Mouse (Mus musculus) c-Kit-positive CD71-negative TER-119-negative erythroid progenitor cells, embryonic 14.5 days (primary cell): ENCODE measurements around the gene Slc6a11.

Source experiments
- DNase-seq: peaks from one replicate; pipeline ENCODE4 v3.0.0-alpha.2; 2013; ENCODE audit warnings: low read depth

Gene Slc6a11

GRCm38 (mm10) chr6:114131122-114131872 is at the start of gene Slc6a11:
Slc6a11 (plus strand) TSS chr6:114131241.
- DNase-seq, result no peak

- peak; percentile 46 for DNase-seq
Observed at GRCm38 (mm10) chr6:114087106-114087505, 43.9 kb upstream of the Slc6a11 start.

DNA sequence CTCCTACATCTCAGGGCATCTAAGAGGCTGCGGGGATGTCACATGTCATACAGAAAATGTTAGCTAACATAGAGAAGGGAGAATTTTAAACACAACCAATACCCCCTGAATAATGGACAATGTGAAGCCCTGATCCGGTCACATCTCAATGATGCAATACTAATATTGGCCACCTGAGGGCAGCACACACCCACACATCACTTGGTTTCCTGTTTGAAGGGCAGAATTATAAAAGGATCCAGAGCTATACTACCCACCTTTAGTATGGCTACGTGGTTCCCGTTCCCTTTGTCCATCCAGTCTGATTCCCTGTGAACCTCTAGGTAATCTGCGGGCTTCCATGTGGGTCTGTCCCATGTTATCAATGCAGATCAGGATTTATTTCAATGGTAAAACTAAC is 41.4 kb upstream of the Slc6a11 start:
- peak; percentile 19 for DNase-seq

DNA sequence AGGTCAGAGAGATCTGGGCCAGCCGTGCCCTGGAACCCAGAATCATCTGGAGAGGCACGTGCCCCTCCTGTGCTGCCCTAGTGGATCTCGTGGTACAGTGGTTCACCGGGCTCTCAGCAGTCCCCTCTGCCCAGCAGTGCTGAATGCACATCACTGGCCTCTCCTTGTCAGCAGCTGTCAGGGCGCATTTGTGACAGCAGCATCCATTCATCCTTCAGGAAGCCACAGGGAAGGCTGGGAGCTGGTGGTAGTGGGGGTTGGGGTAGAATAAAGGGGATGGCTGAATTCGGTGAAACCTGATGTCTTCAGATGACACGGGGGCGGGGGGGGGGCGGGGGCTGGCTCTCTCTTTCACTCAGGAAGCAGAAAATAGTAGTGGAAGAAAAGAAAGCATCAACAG is 38.8 kb upstream of the Slc6a11 start:
- no peak for DNase-seq

DNA sequence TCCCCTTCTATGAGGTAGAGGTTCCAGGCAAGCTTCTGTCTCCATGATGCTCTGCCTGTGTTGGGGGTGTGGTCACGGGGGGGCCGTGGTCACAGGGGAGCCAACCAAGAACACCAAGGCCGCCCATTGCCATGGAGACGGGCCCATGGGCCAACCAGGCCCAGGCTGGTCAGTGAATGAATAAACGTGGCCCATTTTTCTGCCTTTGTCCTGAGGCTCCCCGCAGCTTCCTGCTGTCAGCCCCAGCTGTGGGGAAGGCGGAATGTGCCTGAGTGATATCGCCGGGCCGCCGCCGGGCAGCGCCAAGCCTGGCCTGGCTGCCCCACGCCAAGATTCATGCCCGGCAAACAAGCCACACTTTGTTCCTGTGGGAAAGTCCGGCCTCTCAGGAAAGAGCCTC is 36.8 kb upstream of the Slc6a11 start:
- no peak for DNase-seq

- DNase-seq, result no peak
Observed at GRCm38 (mm10) chr6:114096574-114096973, 34.5 kb upstream of the Slc6a11 start.

DNA sequence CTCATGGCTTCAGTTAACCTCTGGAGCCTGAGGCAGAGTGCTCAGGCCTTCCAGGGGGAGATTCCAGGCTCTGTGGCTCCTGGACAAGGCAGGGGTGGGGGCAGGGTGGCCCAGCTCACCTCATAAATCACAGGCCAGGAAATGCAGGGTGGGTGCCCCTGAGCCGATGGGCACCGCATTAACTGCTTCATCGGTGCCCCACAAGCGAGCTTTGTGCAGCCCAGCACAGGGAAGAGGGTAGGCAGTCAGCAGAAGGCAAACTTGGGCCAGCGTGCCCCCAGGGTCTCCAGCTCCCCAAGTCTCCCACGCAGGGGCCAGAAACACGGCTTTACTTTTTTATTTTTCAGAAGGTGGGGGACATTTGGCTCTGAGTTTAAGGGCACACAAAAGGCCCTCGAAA is 29.1 kb upstream of the Slc6a11 start:
- DNase-seq, result no peak

DNA sequence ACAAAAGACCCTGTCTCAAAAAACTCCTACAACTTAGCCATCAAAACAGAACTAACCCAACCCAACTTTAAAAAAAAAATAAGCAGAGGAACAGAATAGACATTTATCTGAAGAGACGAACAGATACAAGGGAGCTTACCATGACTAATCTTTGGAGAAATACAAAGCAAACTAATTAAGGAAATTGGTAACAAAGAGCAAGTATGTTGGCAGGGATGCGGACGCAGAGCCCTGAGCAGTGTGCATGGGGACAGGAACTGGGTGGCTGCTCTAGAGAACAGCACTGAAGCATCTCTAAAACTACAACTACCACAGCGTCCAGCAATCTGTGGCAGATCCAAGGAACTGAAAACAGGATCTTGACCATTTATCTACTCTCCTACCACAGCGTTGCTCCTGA is 11.5 kb upstream of the Slc6a11 start:
- DNase-seq, result no peak

GRCm38 (mm10) chr6:114125530-114125929 is 5.5 kb upstream of the Slc6a11 start:
- no peak for DNase-seq

DNA sequence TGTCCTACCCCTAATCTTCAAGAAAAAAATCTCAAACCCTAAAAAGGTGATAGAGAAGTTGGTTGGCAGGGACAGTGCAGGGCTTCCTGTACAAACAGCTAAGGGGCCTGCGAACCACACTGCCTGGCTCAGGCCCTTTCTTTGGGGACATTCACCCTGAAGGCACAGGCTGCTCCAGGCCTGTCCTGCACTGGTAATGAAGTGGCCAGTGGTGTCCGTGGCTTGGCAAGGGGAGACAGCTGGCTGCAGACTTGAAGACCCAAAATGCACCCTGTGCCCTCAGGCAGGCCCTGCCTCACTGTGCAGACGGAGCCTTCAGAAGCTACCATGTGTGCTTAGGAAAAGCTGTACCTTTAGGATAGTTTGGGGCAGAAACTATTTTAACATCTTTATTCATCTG is 1.4 kb downstream of the Slc6a11 start:
- DNase-seq, result no peak

DNA sequence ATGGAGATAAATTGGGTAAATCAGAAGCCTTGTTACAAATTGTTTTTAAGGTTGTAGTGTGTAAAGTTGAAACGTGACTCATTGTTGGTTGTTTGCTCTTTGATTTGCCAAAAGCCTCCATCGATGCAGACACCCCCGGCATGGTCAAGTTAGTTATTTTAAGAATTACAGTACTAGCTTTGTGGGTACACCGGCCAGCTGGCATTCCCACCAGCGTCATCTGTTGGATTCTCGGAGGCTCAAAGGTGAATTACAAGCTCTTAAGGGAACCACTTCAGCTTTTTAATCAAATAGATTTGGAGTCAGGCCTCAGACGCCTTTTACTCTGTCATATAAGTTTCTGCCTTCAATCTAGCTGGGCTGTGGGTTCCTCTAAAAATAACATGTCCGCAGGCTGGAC is 1.9 kb downstream of the Slc6a11 start:
- DNase-seq, result no peak

- no peak for DNase-seq
Observed at GRCm38 (mm10) chr6:114138970-114139369, 7.9 kb downstream of the Slc6a11 start.

GRCm38 (mm10) chr6:114141481-114141880 is 10.4 kb downstream of the Slc6a11 start:
- DNase-seq, result no peak

GRCm38 (mm10) chr6:114142480-114142879 is 11.4 kb downstream of the Slc6a11 start:
- no peak for DNase-seq

- no peak for DNase-seq
Observed at GRCm38 (mm10) chr6:114143544-114143943, 12.5 kb downstream of the Slc6a11 start.

- DNase-seq, result no peak
Observed at GRCm38 (mm10) chr6:114144447-114145105, 13.5 kb downstream of the Slc6a11 start.

DNA sequence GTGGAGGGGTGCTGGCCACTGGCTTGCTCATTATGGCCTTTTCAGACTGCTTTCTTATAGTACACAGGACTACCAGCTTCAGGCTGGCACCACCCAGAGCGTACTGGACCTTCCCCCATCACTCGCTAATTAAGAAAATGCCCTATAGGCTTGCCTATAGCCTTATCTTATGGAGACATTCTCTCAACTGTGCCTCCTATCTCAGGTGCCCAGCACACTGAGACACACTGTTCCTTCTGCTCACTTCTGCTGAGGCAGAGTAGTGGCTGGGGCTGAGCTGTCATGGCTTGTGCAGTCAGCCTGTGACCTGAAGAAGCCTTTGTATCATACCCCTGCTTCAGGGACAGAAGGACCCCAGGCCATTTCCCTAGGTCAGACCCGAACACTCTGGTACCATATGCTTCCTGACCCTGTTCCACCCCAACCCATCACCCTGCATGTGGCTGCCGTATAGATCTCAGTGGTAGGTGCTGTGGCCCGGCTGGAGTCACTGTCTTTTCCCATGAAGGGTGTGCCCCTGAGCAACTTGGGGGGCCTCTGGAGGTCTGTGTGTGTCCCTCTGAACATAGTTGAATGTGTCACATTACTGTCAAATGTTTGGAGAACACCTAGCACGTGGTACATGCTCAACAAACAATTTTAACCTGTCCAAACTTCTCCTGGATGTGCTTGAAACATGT is 14.7 kb downstream of the Slc6a11 start:
- DNase-seq, result no peak

DNA sequence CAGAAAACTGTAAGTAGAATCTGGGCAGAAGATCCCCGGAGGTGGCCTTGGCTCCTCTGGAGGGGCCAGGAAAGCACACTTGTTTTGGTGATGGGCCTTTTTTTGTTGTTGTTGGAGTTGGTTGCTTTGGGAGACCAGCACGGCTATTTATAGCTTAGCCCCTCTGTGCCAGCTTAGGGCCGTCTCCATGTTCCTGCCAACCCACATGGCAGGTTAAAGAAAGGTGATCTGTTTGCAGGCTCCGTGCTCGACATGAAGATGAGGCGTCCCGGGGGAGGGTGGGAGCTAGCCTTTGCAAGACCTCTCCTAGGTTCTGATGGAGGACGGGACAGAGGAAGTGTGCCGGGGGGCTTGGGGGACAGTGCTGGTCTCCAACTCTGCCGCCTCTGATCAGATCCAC is 24.7 kb downstream of the Slc6a11 start:
- DNase-seq, result no peak

DNA sequence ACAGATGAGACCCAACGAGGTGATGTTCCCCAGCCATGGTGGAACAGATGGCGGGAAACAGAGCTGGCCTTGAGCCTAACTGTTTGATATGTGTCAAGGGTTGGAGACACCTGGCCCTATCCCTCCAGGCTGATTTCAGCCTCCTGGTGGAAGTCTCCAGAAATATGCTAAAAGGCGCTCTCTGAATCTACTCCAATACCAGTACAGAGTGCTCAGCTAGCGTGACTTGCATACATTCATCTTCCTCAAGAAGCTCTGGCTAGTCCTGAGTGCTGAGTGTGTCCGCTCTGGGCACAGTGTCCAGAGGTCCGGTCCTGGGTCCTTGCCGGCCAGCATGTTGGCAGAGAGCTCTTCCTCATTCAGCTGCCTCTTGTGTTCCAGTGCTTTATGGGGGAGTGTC is 27.8 kb downstream of the Slc6a11 start:
- no peak for DNase-seq

DNA sequence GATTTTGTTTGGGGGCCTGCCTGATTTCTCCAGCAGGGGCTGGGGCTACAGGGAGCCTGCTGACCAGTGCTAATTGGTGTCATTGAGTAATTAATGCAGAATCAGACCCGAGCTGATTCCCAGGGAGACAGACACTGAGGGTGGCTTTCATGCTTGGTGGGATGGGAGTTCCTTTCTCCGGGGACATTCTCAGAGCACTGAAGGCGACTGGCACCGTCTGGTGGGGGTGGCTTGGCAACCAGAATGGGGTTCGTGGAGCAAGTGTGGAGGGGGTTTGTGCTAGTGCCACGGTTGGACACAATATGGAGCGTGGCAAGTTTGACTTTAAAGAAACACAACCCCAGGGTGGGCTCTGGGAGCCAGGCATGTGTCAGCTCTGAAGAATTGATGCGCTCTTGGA is 29.7 kb downstream of the Slc6a11 start:
- DNase-seq, result no peak

DNA sequence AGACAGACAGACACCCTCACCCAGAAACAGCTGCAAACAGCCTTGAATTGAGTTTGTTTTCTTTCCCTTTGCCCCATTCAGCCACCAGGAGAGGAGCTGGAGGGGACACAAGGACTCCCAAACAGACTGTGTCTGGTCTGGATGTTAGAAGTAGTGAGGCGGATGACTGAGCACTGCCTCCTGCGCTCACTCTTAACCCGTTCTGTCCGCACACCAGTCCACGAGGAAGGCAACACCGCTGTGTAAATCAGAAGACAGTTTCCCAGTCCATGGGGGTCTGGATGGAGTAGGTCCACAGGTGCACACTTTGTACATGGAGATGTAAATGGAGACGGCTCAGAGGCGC is 43.0 kb downstream of the Slc6a11 start:
- no peak for DNase-seq

GRCm38 (mm10) chr6:114174398-114175140 is 43.5 kb downstream of the Slc6a11 start:
- DNase-seq, result no peak

DNA sequence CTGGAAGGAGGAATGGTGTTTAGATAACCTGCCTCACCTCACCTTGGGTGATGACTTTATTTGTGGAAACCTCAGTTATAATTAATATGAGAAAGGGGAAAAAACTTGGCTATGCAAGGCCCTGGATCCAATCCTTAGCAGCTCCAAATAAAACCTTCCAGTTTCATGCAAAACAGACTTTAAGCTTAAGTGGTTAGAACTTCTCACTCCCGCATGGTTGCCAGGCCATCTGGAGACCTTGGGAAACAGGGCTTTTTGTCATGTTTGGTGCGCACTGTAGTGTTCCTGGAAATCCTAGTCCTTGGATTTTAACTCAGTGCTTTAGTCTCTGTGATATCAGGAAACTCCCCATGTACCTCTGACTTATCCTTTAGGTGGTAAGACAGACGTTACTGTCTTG is 47.1 kb downstream of the Slc6a11 start:
- DNase-seq, result no peak
